Mouse (Mus musculus) urinary bladder, adult 2 months (tissue): Measurements from ENCODE around the gene Pcp4. TPM values are rescaled to one million over a fixed set of nuclear protein-coding genes. Genes with fewer than 3 reads are reported as not detected.

ENCODE experiments used
- DNase-seq: peaks from one replicate; pipeline ENCODE4 v3.0.0; 2022; ENCODE audit warnings: low spot score
- polyA plus RNA-seq: library from polyadenylated mRNA; depleted of rRNA; stranded (reverse); fragments of >200 nt; gene quantifications from 2 replicates; pipeline ENCODE4 v1.2.3, GENCODE M21; 2012

Gene Pcp4
- polyA plus RNA-seq, 1 experiment: 419 TPM

DNA sequence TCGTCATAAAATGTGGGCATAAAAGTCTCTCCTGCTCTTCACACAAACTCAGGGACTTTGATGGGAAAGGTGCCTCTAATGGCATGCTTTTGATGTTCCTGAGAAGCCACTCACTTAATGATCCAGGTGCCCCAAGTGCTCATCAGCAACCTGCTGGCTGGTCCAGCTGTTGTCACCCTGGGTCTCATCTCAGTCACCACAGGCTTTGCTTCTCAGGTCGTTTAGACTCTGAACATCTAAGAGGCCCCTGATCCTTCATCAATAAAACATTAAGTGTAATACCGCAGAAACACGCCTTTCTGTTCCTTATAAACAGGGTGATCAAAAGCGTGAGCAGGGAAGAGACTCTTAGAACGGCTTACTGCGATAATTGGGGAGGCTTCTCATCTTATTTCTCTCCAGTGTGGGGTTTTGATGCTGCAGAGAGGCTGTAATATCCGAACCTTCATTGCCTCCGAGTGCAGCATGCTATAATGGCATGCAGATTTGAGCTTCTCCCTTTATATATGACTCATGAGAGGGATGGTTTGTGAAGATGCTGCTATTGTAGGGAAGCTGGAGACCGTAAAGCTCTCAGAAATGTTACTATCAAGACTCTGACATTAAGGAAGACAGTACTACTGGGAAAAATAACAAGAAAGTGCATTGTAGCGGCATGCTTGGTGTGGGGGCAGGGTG, 19.7 kb downstream of the Pcp4 start:
- no peak for DNase-seq

DNA sequence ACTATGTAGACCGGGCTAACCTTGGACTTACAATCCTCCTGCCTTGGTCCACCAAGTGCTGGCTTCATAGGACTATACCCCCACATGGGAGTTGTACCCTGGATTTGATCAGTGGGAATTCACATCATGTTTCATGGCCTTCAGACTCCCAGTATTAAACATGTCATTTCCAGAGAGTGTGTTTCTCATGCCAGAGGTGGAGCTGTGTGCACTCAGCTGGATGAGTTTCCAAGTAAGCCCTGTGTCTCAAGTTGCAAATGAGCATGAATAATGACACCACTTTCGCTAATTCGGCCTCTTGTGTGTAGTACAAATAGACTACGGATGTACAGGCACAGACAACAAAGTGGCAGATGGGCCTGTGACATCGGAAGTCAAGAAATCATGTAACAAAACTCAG, 20.6 kb downstream of the Pcp4 start:
- DNase-seq: no peak

DNA sequence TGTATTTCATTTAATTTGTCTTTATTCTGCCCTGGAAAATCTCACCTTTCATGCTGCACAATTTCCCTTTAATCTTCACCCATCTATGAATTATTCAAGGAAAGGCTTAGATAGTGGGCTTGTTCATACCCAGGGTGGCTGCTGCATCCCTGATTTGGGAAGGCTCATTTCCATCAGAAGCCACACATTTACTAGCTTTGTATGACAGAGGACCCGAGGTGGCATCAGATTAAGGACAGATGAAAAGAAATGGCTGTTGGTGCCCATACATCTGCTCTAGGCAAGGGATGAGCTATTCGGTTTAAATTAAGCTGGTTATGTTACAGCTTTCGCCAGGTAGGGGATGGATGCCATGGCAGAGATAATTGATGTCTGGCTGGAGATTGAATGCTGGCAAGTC, 24.1 kb downstream of the Pcp4 start:
- no peak for DNase-seq

DNA sequence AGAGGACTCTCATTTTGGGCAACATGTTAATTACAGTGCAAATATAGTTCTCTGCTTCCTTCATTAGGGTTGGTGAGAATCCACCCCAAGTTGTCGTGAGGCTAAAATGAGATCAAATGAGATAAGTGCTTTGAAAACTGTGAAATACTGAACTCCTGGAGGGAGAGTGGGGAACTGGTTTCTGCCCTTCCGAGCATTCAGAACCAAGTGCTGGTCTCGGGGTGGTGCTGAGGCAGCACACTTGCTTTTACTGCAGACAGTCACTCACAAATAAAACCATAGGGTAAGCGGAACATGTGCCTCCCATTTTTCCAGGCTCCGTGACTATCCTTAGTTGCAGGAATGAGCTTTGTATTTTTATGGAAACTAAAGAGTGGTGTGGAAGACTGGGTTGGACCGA, 26.7 kb downstream of the Pcp4 start:
- DNase-seq: no peak

DNA sequence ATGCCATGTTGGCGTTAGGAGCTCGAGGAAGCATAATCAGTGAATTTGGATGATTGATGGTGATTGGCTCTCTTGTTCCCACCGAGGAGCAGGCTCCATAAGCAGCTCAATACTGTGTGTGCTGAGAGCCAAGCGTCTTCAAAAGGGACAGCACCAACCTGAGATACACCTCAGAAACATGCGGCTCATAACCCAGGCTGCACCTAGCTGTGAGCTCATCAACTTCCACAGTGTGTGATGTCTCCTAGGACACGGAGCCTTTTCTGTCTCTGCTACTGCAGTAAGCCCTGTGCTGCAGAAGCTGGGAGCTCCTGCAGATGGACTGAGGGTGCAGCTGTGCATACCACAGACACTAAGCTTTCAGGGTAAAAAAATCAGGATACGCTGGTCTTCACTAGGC, 31.5 kb downstream of the Pcp4 start:
- DNase-seq: no peak

DNA sequence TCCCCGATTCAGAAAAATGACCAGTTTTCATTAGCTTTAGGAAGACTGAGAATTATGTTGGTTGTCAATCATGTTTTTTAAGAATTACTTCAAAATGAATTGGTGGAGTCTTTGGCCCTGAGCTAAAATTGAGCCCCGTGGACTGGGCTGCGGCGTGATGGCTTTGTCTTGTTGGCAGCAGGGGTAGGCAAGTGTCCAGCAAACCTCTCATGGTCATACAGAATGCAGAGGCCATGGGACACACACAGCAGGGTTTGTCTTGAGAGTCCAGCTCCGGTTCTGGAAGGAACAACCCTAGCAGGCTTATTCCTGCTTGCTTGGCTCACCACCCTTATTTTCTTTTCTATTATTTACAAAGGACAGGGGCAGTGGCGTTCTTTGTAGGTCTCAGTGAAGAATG, 33.8 kb downstream of the Pcp4 start:
- no peak for DNase-seq

DNA sequence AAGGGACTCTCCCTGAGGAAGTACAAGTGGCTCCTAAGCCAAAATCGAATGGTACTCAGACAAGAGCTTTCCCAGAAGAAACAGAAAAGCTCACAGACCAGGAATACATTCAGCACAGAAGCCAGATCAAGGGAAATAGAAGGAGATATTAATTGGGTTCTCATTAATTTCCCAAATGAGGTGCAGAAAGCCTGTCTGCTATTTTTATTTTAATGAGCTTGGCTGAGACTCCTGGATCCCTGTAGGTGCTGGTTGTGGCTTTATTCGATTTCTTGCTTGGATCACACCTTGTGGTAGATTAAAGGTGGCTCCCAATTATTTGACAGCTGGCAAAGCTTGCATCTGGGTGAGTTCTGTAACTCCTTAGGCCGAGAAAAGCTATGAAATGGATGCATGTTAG, 35.2 kb downstream of the Pcp4 start:
- DNase-seq: no peak

DNA sequence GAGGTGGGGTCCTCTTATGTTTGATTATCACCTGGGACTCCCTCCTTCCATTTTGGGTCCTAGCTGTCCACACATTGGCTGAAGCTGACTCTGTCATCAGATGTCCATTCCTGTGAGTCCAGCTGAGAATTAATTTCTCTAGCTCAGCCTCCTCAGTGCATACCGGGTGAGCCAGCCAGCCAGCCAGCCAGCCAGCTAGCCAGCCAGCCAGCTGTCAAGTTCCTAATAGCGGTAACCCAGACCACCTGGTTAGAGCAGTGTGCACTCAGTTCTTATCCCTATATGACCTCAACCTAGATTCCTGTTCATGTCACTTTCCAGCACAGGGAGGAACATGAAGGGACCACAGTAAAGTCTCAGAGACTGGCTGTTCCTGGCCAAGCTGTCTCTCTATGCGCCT, 47.1 kb downstream of the Pcp4 start:
- no peak for DNase-seq

DNA sequence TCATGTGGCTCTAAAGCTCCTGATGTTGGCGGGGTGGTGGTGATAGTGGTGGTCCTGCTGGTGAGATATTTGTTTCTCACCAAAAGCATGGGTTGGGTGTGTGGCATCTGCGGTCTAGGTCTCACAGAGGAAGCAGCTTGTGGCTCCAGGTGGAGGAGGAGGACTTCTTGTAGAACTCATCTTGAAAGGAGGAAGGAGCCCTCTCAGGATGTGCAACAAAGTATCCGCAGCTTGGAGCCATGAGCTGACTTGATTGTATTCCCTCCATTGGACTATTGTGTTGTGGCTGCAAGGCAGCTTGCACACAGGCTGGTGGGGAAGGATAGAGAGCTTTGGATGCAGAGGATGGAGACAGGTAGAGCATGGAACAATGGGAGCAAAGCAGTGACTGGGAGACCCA, 60.1 kb downstream of the Pcp4 start:
- DNase-seq: no peak

DNA sequence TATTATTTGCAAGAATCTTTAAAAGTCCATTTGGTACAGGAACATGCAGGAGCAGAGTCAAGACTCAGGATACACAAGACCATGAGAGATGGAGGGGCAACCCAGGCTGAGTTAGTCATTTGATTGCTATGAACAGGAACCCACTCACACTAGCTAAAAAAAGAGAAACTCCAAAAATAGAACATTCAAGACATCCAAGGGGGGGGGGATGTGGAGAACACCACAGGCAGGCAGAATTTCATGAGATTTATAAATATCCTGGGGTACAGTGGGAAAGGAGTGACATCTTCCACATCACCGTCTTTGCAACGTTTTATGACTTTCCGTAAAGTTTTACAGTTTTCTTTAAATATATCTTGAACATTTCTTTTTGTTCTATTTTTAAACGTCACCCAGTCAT, 61.1 kb downstream of the Pcp4 start:
- DNase-seq: no peak

DNA sequence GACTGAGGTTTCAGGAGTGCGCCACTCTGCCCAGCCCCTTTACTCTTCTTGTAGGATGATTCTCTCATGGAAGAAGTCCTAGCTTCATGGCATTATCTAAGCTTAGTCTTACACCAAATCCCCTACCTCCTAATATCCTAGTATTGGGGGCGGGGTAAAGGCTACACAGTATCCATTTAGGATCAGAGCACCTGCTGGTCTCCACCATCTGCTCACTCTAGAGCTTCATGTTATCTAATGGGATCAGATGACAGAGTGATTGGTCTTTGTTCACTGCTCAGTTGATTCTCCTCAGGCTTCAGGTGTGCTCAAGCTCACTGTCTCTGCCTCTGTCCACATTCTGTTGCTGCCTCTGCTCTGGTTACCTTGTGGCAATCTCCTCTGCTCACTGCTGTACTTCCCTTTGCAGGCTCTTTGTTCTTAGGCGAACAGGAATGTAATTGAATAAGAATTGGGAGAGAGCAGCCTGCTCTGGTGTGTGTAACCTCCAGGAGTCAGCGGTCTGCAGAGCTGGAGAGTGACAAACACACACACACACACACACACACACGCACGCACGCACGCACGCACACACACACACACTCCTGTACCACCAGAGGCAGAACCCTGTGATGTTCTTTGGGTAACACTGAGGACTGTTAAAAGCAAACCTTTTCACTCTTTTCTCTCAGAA, 62.6 kb downstream of the Pcp4 start:
- no peak for DNase-seq

DNA sequence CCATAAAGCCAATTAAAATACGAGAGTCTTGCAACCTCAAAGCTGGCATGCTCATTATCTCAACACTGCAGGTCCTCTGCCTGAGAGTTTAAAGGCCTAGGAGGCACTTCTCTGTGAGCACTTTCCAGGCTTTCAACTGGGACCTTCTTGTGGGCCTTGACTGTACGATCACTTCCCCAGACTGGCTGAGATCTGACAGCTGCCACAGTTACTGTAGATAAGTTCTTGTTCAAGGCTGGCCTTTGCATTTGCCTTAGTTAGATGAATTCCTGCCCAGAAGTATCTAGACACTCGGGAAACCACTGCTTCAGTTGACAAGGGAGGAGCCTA, 63.1 kb downstream of the Pcp4 start:
- no peak for DNase-seq

DNA sequence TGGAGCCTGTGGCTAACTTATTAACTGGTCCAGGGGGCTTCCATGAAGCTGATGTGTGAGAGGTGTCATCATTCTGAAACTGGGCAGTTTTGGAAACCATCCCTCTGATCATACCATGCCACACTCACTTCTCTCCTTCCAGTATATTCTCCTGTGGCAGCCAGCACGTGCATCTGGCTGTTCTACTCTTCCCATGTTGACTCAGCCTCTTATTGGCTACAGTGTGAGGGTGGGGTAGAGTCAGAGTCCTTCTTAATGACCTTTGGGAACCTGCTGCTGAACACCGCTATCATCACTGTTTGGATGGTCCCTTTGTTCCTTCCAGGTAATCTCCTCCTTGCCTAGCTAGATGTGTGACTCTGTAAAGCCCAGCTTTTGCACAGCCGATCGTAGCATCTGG, 63.6 kb downstream of the Pcp4 start:
- DNase-seq: no peak

DNA sequence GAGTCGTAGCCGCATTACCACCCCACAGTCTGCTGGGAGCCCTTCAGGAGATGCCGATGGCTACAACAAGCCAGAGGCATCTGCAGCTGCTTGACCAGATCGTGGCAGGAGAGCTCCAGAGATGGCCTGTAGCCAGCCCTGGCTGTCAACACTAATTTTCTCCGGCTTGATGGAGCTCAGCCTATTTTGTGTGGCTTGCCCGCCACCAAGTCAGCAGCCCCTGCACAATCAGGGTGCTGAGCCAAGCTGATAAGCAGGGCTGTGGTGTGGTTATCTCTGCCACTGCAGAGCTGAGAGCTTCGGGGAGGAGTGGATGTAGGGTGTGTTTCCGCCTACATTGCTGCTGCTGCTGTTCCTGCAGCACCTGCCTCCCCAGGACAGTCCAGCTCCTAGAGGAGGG, 66.3 kb downstream of the Pcp4 start:
- no peak for DNase-seq

DNA sequence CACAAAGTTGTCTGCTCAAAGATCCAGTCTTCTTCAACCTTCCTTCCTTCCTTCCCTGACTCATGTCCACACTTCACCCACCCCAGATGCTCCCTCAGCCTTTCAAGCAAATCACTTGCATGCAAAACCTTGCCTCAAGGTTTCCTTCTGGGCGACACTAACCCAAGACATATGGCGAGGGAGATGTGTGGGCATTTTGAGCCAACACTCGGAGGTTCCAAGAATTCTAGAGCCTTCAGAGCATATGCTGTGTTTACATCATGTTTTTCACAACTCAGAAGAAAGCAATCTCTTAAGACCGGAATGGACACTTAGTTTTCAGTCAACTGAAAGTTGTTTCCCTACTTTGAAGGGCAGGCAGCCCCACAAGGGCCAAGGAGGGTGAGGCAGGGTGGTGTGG, 67.9 kb downstream of the Pcp4 start:
- DNase-seq: no peak

DNA sequence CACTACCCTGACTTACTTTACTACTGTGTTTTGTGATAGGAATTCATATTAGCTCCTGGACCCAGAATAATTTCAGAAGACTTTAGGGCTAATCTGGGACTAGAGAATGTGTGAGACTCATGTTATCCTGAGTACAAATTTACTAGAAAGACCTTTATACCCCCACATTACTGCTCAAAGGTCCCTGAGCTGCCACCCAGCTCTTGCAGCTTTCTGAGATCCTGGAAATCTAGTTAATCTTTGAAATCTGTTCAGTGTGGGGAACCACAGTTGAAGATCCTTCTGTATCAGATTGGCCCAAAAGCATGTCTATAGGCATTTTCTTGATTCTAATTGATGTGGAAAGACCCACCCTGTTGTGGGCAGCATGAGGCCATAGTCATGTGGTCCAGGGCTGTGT, 69.0 kb downstream of the Pcp4 start:
- DNase-seq: no peak

DNA sequence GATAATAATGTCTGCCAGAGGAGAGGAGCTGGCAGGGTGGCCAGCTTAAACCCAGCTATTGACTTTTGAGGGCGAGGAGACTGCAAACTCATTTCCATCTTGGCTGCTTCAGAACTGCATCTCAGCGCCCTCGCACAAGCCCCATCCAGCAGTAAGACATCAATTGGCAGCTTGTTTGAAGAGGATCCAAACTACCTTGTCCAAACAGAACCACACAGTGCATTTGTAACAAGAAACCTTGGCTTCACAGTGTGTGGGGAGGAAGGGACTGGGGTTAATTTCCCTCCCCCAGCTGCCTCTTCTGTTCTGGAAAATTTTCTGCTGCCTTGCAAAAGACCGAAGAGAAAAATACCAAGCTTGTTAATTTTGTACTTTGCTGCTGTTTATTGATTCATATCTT, 71.7 kb downstream of the Pcp4 start:
- DNase-seq: no peak

DNA sequence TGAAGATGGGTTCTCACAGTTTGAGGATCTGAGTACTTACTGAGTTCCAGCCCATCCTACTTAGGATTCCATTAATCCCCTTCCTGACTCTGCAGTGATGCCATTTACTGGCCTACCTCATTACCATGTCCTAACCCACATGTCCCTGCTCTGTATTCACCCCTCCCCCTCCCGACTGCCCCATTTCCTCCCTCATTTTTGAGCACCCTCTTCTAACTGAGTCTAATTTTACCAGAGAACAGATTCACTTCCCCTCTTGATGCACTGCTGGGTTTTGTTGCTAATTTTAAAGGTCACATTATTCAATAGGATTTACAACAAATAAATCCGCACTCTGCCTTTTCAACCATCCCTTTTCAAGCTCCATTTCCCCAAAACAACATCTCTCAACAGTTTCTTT, 73.7 kb downstream of the Pcp4 start:
- DNase-seq: no peak

DNA sequence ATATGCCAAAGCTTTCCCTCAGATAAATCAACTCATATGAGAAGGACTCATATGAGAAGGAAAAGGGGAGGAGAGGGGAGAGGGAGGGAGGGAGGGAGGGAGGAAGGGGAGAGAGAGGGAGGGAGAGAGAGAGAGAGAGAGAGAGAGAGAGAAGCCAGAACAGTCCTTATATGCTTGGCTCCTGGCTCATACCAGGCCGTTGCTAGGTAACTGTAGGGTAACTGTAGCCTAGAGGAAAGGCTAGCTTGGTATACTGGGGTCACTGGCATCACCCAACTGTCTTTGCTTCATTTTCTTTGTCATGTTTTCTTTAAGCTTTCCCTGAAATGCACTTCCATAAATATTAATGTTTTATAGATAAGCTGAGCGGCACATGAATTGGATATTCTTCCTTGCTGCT, 85.3 kb downstream of the Pcp4 start:
- DNase-seq: no peak

DNA sequence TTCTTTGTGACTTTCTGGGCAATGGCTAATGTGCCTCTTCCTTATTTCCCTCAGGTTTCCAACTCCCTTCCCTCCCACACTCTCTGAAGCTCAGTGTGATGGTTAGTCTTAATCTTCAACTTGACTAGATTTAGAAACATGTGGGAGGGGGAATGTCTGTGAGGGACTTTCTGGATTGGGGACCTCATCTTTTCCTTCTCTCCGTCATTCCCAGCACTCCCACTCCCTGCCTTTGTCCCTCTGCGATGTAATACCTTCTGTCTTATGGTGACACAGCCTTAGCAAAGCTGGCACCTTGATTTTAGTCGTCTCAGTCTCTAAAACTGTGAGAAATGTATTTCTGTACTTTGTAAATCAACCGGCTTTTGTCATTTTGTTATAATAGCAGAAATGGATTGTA, 88.0 kb downstream of the Pcp4 start:
- no peak for DNase-seq

DNA sequence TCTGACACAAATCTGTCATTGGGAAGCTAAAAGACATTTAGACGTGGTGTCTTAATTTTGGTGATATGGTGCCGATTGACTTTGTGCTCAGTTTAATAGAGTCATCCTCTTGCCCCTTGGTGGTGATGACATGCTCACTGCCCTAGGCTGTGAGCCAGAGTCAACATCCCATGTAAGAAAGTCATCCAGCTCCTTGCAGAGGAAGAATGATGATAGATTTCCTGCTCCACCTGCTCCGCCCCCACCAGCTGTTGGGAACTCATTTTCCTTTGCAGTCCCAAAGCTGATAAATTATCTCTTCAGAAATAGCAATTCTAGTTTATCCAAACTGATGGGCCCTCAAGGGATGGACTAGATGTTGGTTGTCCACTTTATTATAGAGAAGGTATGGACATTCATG, 89.2 kb downstream of the Pcp4 start:
- no peak for DNase-seq

DNA sequence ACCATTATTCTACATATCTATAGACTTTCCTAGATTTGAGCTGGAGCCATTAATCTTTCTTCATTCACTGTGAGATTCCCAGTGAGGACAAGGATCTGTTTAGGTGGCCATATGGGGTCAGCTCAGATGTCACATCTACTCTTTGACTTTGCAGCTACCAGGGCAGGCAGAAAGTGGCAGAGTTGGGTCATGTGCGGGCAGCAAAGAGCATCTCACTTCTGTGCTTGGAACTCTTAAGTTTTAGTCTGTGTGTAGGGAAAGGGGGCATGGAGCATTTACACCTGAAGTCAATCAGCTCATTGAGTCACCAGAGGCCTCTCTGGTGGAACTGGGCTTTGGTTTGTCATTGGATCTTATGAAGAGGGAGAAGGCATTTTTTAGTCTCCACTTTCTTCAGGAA, 90.9 kb downstream of the Pcp4 start:
- no peak for DNase-seq

DNA sequence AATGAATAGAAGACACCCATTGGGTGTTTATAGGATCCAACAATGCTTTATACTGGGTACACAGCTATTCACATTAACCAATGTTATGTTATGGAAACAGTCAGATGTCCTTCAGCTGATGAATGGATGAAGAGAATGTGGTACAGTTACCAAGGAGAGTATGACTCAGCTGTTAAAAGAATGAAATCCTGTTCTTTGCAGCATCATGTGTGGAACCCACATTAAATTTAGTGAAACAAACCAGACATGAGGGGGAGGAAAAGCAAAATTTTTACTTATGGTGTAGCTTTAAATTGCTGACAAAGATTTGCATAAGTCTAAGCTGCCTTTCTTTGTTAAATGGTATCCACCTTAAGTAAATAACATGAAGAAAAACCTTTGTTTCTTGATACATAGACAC, 92.4 kb downstream of the Pcp4 start:
- no peak for DNase-seq
